Mouse (Mus musculus): ENCODE measurements around the gene Itgb6.

GRCm38 (mm10) chr2:60728902-60729585 is 6.6 kb upstream of the Itgb6 start:
- TF ChIP-seq CTCF (IDR thresholded peaks at IDR 0.05; ENCODE audit: low read depth, low read length) (no peak), POLR2A (IDR thresholded peaks at IDR 0.05; ENCODE audit: borderline replicate concordance, low read depth, low read length) (no peak)
